Mouse (Mus musculus) heart, adult 2 months (tissue): Measurements from ENCODE around the gene Rapgef2. TPM values are rescaled to one million over a fixed set of nuclear protein-coding genes. Genes with fewer than 3 reads are reported as not detected.

Experiments
- DNase-seq, 2 experiments: peaks; one replicate each; pipeline ENCODE4 v3.0.0; 2021
- H3K27ac ChIP-seq: fragments of 200-600 bp; 2 replicates; pipeline ENCODE4 v1.8.1; 2022
- H3K27me3 ChIP-seq: fragments of 200-500 bp; 2 replicates; pipeline ENCODE4 v1.6.1; 2012; ENCODE audit warnings: mild to moderate bottlenecking, low read length, inconsistent platforms, mixed read lengths; ENCODE audit not compliant: control insufficient read depth, insufficient read depth
- H3K36me3 ChIP-seq: fragments of 200-500 bp; 2 replicates; pipeline ENCODE4 v1.6.1; 2012; ENCODE audit warnings: low read length, inconsistent platforms; ENCODE audit not compliant: control insufficient read depth, insufficient read depth
- H3K4me1 ChIP-seq: fragments of 200-500 bp; 2 replicates; pipeline ENCODE4 v1.6.1; 2011; ENCODE audit warnings: low read length; ENCODE audit not compliant: control insufficient read depth, insufficient read depth
- H3K4me3 ChIP-seq: fragments of 200-600 bp; 2 replicates; pipeline ENCODE4 v1.8.1; 2022
- H3K79me2 ChIP-seq: fragments of 200-500 bp; replicated peaks from 2 replicates; pipeline ENCODE4 v1.6.1; 2012; ENCODE audit warnings: mild to moderate bottlenecking, inconsistent platforms, low read length, moderate library complexity, mixed read lengths; ENCODE audit not compliant: control insufficient read depth, insufficient read depth
- H3K9ac ChIP-seq: fragments of 200-500 bp; 2 replicates; pipeline ENCODE4 v1.6.1; 2012; ENCODE audit warnings: low read depth, mild to moderate bottlenecking, control low read depth, inconsistent platforms, low read length, mixed read lengths
- CTCF ChIP-seq: fragments of 200-600 bp; IDR thresholded peaks from 2 replicates; pipeline ENCODE4 v1.8.1; 2022; ENCODE audit warnings: antibody characterized with exemption, mild to moderate bottlenecking, moderate library complexity
- EP300 ChIP-seq: fragments of 200-500 bp; IDR thresholded peaks from 2 replicates; pipeline ENCODE4 v1.6.1; 2011; ENCODE audit warnings: low read depth, low read length, control low read depth; ENCODE audit not compliant: insufficient read depth
- POLR2A ChIP-seq: fragments of 200-500 bp; IDR thresholded peaks from 2 replicates; pipeline ENCODE4 v1.6.1; 2011; ENCODE audit warnings: mild to moderate bottlenecking, low read depth, low read length, control low read depth; ENCODE audit not compliant: insufficient read depth
- WGBS: fragments of 180-500 bp; shearing (Covaris S2); methylation state at CpG from one replicate; pipeline ENCODE4 v1.1.7; 2018; 5-methylcytosine and 5-hydroxymethylcytosine counted together
- intact Hi-C: fragments of 180-260 bp; cut with DNase I; formaldehyde crosslinking; loops from one replicate; pipeline ENCODE4 v1.15.1; 2025
- polyA plus RNA-seq: library from polyadenylated mRNA; depleted of rRNA; stranded (reverse); fragments of >200 nt; gene quantifications from 2 replicates; pipeline ENCODE4 v1.2.3, GENCODE M21; 2012
- total RNA-seq, 2 experiments: library from RNA; stranded (reverse); gene quantifications; 2 replicates each; pipeline ENCODE4 v1.2.3; 2021

Gene Rapgef2
- total and polyA plus RNA-seq, 3 experiments = 10.6 to 36.2 (median 31.7) TPM

GRCm38 (mm10) chr3:79287108-79287576 is 825 bp upstream of the Rapgef2 start:
- Histone ChIP-seq H3K27ac (peak overlapping the region; percentile 94), H3K4me1 (peaks cover 15% of the 10 kb centered on the region), H3K79me2 (peaks cover 5% of the 10 kb centered on the region; the same call in 1 of the 2 replicates), H3K36me3 (peaks cover 20% of the 10 kb centered on the region), H3K9ac (peak overlapping the region; percentile 84), H3K27me3 (no peaks in the 10 kb centered on the region), H3K4me3 (peak overlapping the region; percentile 87)
- TF ChIP-seq CTCF (no peak), EP300 (0 out of 2 replicates have a peak, but pooled peaks have one; percentile 17), POLR2A (peak; percentile 78)
- intact Hi-C loops = loop anchor here (1.0 to 5.0 kb wide), 4 partner anchors 68 to 330 kb away; no protein-coding TSS in a partner anchor
- peak; percentile 97 to 98 for DNase-seq
- WGBS = under 1% methylated on average over 53 of the region's 60 CpGs

- intact Hi-C loops = loop anchor here (2.0 to 5.0 kb wide), 3 partner anchors 84 to 329 kb away; no protein-coding TSS in a partner anchor
- under 1% methylated on average over 10 of the region's 10 CpGs for WGBS
- Histone ChIP-seq H3K79me2 (peaks cover 6% of the 10 kb centered on the region), H3K4me1 (peaks cover 21% of the 10 kb centered on the region), H3K36me3 (peaks cover 27% of the 10 kb centered on the region), H3K4me3 (peak overlapping the region; percentile 87), H3K9ac (peak overlapping the region; percentile 84), H3K27ac (peak overlapping the region; percentile 94), H3K27me3 (no peaks in the 10 kb centered on the region)
- DNase-seq = no peak
- TF ChIP-seq EP300 = no peak
- TF ChIP-seq POLR2A = no peak; the same call in 1 of the 2 replicates
- TF ChIP-seq CTCF = no peak
These were observed 314 bp downstream of the Rapgef2 start for GRCm38 (mm10) chr3:79286031-79286375.

- peak overlapping the region; percentile 94 for H3K27ac ChIP-seq
- H3K36me3 ChIP-seq = peaks cover 27% of the 10 kb centered on the region
- TF ChIP-seq EP300 (0 out of 2 replicates have a peak, but pooled peaks have one; percentile 3), POLR2A (no peak), CTCF (no peak)
- H3K4me1 ChIP-seq = peaks cover 27% of the 10 kb centered on the region
- WGBS = 15% methylated on average over 13 of the region's 13 CpGs
- DNase-seq = peak; percentile 25 to 42
- peak overlapping the region; percentile 87 for H3K4me3 ChIP-seq
- H3K27me3 ChIP-seq = no peaks in the 10 kb centered on the region
- intact Hi-C loops = loop anchor here (5.0 kb wide), 2 partner anchors 83 to 328 kb away; no protein-coding TSS in a partner anchor
- H3K79me2 ChIP-seq = peaks cover 9% of the 10 kb centered on the region
- H3K9ac ChIP-seq = peak overlapping the region; percentile 83
These were observed 1.1 kb downstream of the Rapgef2 start for GRCm38 (mm10) chr3:79285097-79285675.

- Histone ChIP-seq H3K27ac (peak overlapping the region; percentile 22; the same call in 1 of the 2 replicates), H3K4me1 (peaks cover 30% of the 10 kb centered on the region), H3K79me2 (peaks cover 10% of the 10 kb centered on the region), H3K27me3 (no peaks in the 10 kb centered on the region), H3K9ac (no peak overlapping the region), H3K36me3 (peaks cover 31% of the 10 kb centered on the region), H3K4me3 (peak overlapping the region; percentile 3; the same call in 1 of the 2 replicates)
- intact Hi-C loops = no loop called here
- WGBS = 59% methylated on average over 3 of the region's 3 CpGs
- no peak for TF ChIP-seq POLR2A
- TF ChIP-seq EP300 = no peak
- TF ChIP-seq CTCF = no peak
- no peak for DNase-seq
These were observed 2.3 kb downstream of the Rapgef2 start for GRCm38 (mm10) chr3:79283976-79284375.

GRCm38 (mm10) chr3:79283031-79283430 is 3.3 kb downstream of the Rapgef2 start:
- Histone ChIP-seq H3K79me2 (peaks cover 11% of the 10 kb centered on the region), H3K27ac (no peak overlapping the region; the same call in 1 of the 2 replicates), H3K4me3 (no peak overlapping the region), H3K4me1 (peaks cover 34% of the 10 kb centered on the region), H3K27me3 (no peaks in the 10 kb centered on the region), H3K36me3 (peaks cover 34% of the 10 kb centered on the region), H3K9ac (no peak overlapping the region)
- intact Hi-C loops = no loop called here
- TF ChIP-seq EP300 (no peak), POLR2A (no peak), CTCF (no peak)
- 5% methylated on average over 2 of the region's 2 CpGs for WGBS
- no peak for DNase-seq

GRCm38 (mm10) chr3:79275856-79276645 is 10.3 kb downstream of the Rapgef2 start:
- 80% methylated on average over 11 of the region's 11 CpGs for WGBS
- H3K4me3 ChIP-seq = no peak overlapping the region
- DNase-seq = no peak
- H3K27ac ChIP-seq = no peak overlapping the region
- H3K27me3 ChIP-seq = no peaks in the 10 kb centered on the region
- no peak overlapping the region for H3K9ac ChIP-seq
- H3K79me2 ChIP-seq = peaks cover 16% of the 10 kb centered on the region
- TF ChIP-seq POLR2A = no peak
- TF ChIP-seq EP300 = no peak
- no peak for TF ChIP-seq CTCF
- H3K36me3 ChIP-seq = peaks cover 32% of the 10 kb centered on the region
- peaks cover 31% of the 10 kb centered on the region for H3K4me1 ChIP-seq
- intact Hi-C loops = no loop called here
